Mouse (Mus musculus) layer of hippocampus, postnatal 36 days (tissue): ENCODE results near the gene Rsg1. TPM values are rescaled to one million over a fixed set of nuclear protein-coding genes. Genes with fewer than 3 reads are reported as not detected.

Source experiments
- DNase-seq, 2 experiments: peaks; one replicate each; pipeline ENCODE4 v3.0.0; 2022
- total RNA-seq, 2 experiments: library from RNA; stranded (reverse); gene quantifications; 2 replicates each; pipeline ENCODE4 v1.2.3; 2021

Gene Rsg1
- 1 to 10 TPM; 2.7 to 4.1 TPM for total RNA-seq

GRCm38 (mm10) chr4:141213770-141214336, at the start of gene Rsg1:
Rsg1 (plus strand) TSS chr4:141213956.
- peak; percentile 93 for DNase-seq

DNA sequence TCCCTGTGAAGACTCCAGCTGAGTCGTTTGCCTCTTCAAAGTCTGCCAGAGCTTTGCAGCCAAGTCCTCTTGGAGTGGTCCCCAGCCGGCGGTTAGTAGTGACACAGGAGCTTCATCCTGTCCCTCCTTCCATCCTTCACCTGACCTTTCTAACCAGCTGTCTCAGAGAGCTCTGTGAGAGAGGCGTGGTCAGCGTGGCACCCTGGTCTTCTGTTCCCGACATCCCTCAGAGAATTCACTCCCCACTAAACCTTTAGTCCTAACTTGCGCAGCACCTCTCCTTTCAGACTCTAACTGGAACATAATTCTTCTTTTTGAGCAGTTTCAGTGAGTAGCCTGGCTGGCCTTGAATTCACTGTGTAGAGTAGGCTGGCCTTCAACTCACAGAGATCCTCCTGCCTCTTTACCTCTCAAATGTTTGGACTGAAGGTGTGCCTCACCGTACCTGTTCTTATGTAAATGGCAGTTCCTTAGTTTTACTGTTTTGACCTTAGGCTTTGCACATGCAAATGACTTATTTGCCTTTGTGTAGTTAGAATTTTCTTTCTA, 47.9 kb upstream of the Rsg1 start:
- no peak for DNase-seq

- DNase-seq: no peak
Measured at GRCm38 (mm10) chr4:141167156-141167555, 46.6 kb upstream of the Rsg1 start.

GRCm38 (mm10) chr4:141172121-141172520, 41.6 kb upstream of the Rsg1 start:
- no peak for DNase-seq

DNA sequence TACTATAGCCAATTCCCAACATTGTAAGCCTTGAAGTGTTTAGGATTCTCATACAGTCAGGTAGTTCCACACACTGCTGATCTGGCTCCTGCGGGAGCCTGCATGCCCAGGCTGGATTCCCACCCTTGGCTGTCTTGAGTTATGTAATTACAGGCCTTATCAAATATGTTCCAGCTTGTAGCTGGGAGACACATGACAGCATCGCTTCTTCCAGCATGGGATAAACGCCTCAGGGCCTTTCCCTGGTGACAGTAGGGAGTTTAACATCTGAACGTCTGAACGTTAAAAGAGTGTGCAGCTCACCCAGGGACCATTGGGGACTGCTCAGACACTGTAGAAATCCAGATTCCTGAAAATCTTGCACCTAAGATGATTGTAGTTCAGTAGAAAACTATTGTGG, 38.0 kb upstream of the Rsg1 start:
- DNase-seq: peak in 1 of 2 experiments; percentile 9

- DNase-seq: no peak
Measured at GRCm38 (mm10) chr4:141176328-141176838, 37.4 kb upstream of the Rsg1 start.

GRCm38 (mm10) chr4:141178500-141178899, 35.3 kb upstream of the Rsg1 start:
- DNase-seq: no peak

- DNase-seq: no peak
Measured at GRCm38 (mm10) chr4:141180831-141181230, 32.9 kb upstream of the Rsg1 start.

- DNase-seq: no peak
Measured at GRCm38 (mm10) chr4:141181981-141182380, 31.8 kb upstream of the Rsg1 start.

- DNase-seq: no peak
Measured at GRCm38 (mm10) chr4:141183932-141184331, 29.8 kb upstream of the Rsg1 start.

DNA sequence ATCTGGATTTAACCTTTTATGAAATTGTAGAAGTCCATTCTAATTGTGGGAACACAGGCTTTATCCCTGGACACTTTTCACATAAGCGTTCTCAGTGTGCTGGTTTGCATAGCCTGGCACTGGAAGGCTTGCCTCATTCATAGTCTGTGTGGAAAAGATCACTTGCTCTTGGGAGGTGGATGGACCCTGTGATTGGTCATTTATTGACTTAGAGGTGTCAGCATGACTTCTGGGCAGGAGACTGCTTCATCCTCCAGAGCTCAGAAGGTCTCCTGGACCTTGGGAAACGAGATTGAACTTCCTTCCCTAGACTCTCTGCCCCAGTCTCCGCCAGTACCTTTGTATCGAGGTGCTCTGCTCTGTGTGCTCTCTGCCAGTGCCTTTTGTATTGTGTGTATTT, 29.3 kb upstream of the Rsg1 start:
- DNase-seq: no peak

DNA sequence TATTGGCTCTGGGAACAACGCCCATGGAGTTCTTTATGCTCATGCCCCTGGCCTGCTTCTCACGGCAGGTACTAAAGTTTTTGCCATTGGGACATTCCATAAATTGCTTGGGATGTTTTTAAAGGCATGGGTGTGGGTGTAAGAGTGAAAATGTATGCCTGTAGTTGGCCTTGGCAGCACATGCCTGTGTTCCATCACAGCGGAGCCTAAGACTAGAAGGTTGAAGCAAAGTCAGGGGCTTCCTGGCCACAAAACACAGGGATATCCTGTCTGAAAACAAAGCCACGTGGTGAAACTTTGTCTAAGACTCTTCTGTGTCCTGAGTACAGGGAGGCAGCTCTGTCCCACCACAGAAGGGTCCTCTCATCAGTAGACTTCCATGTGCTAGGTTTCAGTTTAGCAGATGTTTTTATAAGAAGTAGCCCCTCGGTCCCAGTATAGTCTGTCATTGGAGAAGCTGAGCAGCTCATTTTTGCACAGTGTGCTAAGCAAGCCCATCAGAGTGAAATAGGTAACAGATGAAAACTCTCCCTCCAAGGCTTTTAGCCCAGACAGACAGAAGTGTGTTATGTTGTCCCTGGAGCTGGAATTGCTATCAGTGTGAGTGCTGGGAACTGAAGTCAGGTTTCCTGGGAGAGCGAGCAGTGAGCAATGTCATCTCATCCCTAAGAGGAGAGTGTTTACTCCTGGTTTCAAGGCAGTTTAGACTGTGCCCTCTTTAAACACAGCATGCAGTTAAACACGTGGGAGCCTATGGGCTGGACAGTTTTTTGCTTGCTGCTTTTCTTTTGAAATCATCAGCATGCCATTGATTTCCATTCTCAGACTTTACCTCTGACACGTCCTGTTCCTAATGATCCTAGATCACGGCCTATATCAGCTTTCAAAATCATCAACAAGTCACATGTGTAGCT, 26.6 kb upstream of the Rsg1 start:
- DNase-seq: no peak

- DNase-seq: no peak
Measured at GRCm38 (mm10) chr4:141191294-141191693, 22.5 kb upstream of the Rsg1 start.

DNA sequence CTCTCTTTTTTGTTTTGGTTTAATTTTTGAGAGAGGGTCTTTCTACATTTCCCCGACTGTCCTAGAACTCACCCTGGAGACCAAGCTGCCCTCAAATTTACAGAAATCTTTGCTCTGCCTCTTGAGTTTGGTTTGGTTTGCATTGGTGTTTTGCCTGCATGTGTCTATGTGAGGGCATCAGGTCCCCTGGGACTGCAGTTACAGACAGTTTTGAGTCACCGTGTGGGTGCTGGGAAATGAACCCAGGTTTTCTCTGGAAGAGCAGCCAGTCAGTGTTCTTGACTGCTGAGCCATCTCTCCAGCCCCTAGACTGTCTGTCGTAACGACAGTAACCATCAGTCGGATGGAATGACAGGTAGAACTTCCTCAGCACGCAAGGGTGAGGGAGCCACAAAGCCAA, 19.2 kb upstream of the Rsg1 start:
- no peak for DNase-seq

DNA sequence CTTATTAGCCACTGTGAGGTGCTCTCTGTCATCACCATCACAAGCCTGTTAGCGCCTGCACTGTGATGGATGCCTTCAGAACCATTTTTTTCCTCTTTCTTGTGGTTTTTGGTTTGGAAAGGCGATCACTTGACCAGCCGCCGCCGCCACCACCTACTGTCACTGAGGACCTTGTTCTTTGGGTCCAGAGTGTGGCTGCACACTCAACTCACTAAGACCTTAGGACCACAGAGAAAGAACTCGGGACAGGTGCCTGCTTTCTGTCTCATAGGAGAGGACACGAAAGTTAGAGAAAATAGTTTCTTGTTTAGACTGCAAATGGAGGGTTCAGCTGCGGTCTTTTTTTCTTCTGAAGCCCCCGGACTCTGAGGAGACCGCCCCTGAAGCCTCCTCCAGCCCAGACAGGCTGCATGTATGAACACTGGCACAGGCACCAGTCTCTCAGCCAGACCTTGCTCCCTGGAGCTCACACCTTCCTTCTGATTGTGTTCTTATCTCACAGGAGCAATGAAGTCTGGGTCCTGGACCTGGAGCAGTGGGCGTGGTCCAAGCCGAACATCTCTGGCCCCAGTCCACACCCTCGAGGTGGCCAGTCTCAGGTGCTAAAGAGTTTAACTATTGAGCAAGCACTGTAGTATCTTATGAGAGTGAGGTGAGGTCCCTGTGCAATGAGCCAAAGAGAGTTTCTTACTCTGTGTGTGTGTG, 16.6 kb upstream of the Rsg1 start:
- DNase-seq: no peak

GRCm38 (mm10) chr4:141197686-141198035, 16.1 kb upstream of the Rsg1 start:
- no peak for DNase-seq

- DNase-seq: no peak
Measured at GRCm38 (mm10) chr4:141200906-141201305, 12.8 kb upstream of the Rsg1 start.

- no peak for DNase-seq
Measured at GRCm38 (mm10) chr4:141202192-141202591, 11.6 kb upstream of the Rsg1 start.

GRCm38 (mm10) chr4:141204580-141205061, 9.1 kb upstream of the Rsg1 start:
- peak; percentile 27 to 46 for DNase-seq

DNA sequence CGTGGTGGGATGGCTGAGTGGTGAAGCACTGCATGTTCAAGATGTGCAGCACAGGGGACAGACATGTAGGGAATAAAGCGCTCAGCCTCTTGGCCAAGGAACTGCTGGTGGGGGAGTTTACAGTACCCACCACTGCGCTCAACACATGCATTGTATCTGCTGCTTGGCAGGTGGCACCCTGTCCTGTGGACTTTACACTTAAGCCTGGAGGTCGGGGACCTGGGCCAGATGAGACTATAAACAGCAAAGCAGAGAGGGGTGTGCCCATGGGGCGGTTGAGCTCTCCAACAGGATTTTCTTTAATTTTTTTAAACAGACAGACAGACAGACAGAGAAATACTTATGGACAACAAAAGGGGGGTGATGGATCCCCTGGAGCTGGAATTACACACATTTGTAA, 6.7 kb upstream of the Rsg1 start:
- no peak for DNase-seq

GRCm38 (mm10) chr4:141210524-141211219, 3.1 kb upstream of the Rsg1 start:
- no peak for DNase-seq

DNA sequence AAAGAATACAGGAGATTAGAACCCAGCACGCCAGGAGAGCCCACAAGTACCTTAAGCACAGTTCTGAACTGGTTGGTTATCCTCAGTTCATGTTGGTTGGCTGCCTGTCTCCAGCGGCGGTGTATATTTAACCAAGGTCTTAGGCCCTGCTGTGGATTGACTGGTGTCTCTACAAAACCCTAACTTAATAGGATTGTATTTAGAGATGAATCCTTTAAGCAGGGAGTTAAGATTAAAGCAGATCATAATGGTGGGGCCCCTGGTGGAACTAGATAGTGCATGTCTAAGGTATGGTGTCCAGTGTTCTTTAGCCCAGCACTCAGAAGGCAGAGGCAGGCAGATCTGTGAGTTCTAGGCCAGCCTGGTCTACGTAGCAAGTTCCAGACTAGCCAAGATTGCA, 2.1 kb upstream of the Rsg1 start:
- no peak for DNase-seq
